Comparison of ENCODE assay signal across 8 mouse cellular contexts in genomic region chr3:130708529-130708928, GRCm38 (mm10). TPM values are rescaled to one million over a fixed set of nuclear protein-coding genes. Genes with fewer than 3 reads are reported as not detected.
DNase-seq lines count a peak whose midpoint lies in the region; ATAC-seq and TF ChIP-seq lines count a peak whose summit lies in the region.

No protein-coding gene starts in this region.

- H3K27ac ChIP-seq in heart, embryonic 12.5 days (ENCODE audit: poor library complexity, severe bottlenecking), result peak overlapping the region; percentile 82; the same call in 1 of the 2 replicates
- H3K27ac ChIP-seq in hindbrain, embryonic 11.5 days (ENCODE audit: low read depth, low read length), result no peak overlapping the region
- H3K27ac ChIP-seq in lung, postnatal 0 days (ENCODE audit: low read length), result peak overlapping the region; percentile 80

- H3K4me2 ChIP-seq in heart, embryonic 12.5 days, result peak overlapping the region; percentile 73
- peak overlapping the region; percentile 45 for H3K4me2 ChIP-seq in hindbrain, embryonic 11.5 days (replicated peaks; ENCODE audit: low read depth, low read length)
- peak overlapping the region; percentile 70 for H3K4me2 ChIP-seq in lung, postnatal 0 days (replicated peaks; ENCODE audit: low read depth, low read length)

- no peaks in the 10 kb centered on the region for H3K9me3 ChIP-seq in heart, embryonic 12.5 days (replicated peaks)
- H3K9me3 ChIP-seq in hindbrain, embryonic 11.5 days (ENCODE audit: control insufficient read depth, low read length), result no peaks in the 10 kb centered on the region
- no peaks in the 10 kb centered on the region for H3K9me3 ChIP-seq in lung, postnatal 0 days (ENCODE audit: low read length)

- no peak for TF ChIP-seq EP300 in lung, postnatal 0 days (IDR thresholded peaks at IDR 0.05)

- H3K4me3 ChIP-seq in heart, embryonic 12.5 days, result peak overlapping the region; percentile 75
- H3K4me3 ChIP-seq in hindbrain, embryonic 11.5 days (ENCODE audit: low read depth, low read length), result peak overlapping the region; percentile 79
- peak overlapping the region; percentile 91 for H3K4me3 ChIP-seq in lung, postnatal 0 days (ENCODE audit: low read depth, low read length)

- intact Hi-C loops in gastrocnemius, postnatal 14 days (cut with DNase I; ENCODE audit: low total_unique reads), result no loop called here

- peak overlapping the region; percentile 86 for H3K9ac ChIP-seq in heart, embryonic 12.5 days
- peak overlapping the region; percentile 85 for H3K9ac ChIP-seq in hindbrain, embryonic 11.5 days (ENCODE audit: low read depth, low read length)
- H3K9ac ChIP-seq in lung, postnatal 0 days (replicated peaks; ENCODE audit: low read depth), result peak overlapping the region; percentile 85

- peaks cover 12% of the 10 kb centered on the region for H3K4me1 ChIP-seq in heart, embryonic 12.5 days (replicated peaks)
- peaks cover 4% of the 10 kb centered on the region; the same call in 1 of the 2 replicates for H3K4me1 ChIP-seq in hindbrain, embryonic 11.5 days (replicated peaks; ENCODE audit: control insufficient read depth, insufficient read depth, low read length)
- H3K4me1 ChIP-seq in lung, postnatal 0 days (ENCODE audit: insufficient read depth, low read depth, low read length), result 0 out of 2 replicates have a peak, but pooled peaks cover 9% of the 10 kb centered on the region

- peaks cover 6% of the 10 kb centered on the region; the same call in 1 of the 2 replicates for H3K36me3 ChIP-seq in heart, embryonic 12.5 days
- no peaks in the 10 kb centered on the region for H3K36me3 ChIP-seq in hindbrain, embryonic 11.5 days (ENCODE audit: control insufficient read depth, insufficient read depth, low read length)
- H3K36me3 ChIP-seq in lung, postnatal 0 days (ENCODE audit: insufficient read depth, low read length), result no peaks in the 10 kb centered on the region

- TF ChIP-seq CTCF in lung, postnatal 0 days (IDR thresholded peaks at IDR 0.05), result no peak

- DNase-seq in heart, postnatal 4 days, result no peak
- peak; percentile 29 to 39 for DNase-seq in adrenal gland, postnatal 36 days
- no peak for DNase-seq in hindbrain, embryonic 11.5 days (ENCODE audit: low spot score)
- DNase-seq in lung, postnatal 0 days (ENCODE audit: low spot score), result peak; percentile 57
- peak; percentile 41 for DNase-seq in yolk sac, embryonic 10.5 days (ENCODE audit: low spot score)
- no peak for DNase-seq in gastrocnemius, postnatal 14 days
- no peak for DNase-seq in spleen, postnatal 14 days (ENCODE audit: low spot score in 2 of 2)

- WGBS in heart, embryonic 12.5 days, result under 1% methylated on average over 5 of the region's 5 CpGs
- 1% methylated on average over 5 of the region's 5 CpGs for WGBS in hindbrain, embryonic 11.5 days
- 0% methylated on average over 5 of the region's 5 CpGs for WGBS in lung, postnatal 0 days

- H3K27me3 ChIP-seq in heart, embryonic 12.5 days (replicated peaks), result no peaks in the 10 kb centered on the region
- H3K27me3 ChIP-seq in hindbrain, embryonic 11.5 days (ENCODE audit: control insufficient read depth, insufficient read depth, low read length), result no peaks in the 10 kb centered on the region
- H3K27me3 ChIP-seq in lung, postnatal 0 days (replicated peaks; ENCODE audit: insufficient read depth, low read length), result no peaks in the 10 kb centered on the region

- peak; percentile 51; the same call in 1 of the 2 replicates for ATAC-seq in heart, embryonic 12.5 days (ENCODE audit: insufficient number of reproducible peaks, low FRiP score)
- ATAC-seq in hindbrain, embryonic 11.5 days (ENCODE audit: low FRiP score), result no peak
- ATAC-seq in lung, postnatal 0 days, result no peak

RNA-seq across cellular contexts. Expression of gene Ostc, which starts 0.7 kb away (rescaled TPM):
- polyA plus RNA-seq in heart, embryonic 12.5 days (2016; fragmentation: Nextera tagmentation; extraction: Ambion mirVana), result 249 and 250 TPM in 2 replicates
- 10 to 100 TPM; 83.3 to 95.7 TPM for total RNA-seq in heart, postnatal 4 days (2021)
- 100 to 1,000 TPM; 111 to 122 TPM for total RNA-seq in adrenal gland, postnatal 36 days (2021)
- polyA plus RNA-seq in hindbrain, embryonic 11.5 days (2014; fragmentation: Nextera tagmentation; extraction: Ambion mirVana), result 327 and 331 TPM in 2 replicates
- polyA plus RNA-seq in lung, postnatal 0 days (2015; fragmentation: Nextera tagmentation; extraction: Ambion mirVana), result 236 and 244 TPM in 2 replicates
- 10 to 100 TPM; 40.6 to 54.5 TPM for total RNA-seq in gastrocnemius, postnatal 14 days (2021)

RNA-seq across cellular contexts. Expression of gene Rpl34, which starts 21.7 kb away (rescaled TPM):
- polyA plus RNA-seq in heart, embryonic 12.5 days (2016; fragmentation: Nextera tagmentation; extraction: Ambion mirVana), result 495 and 521 TPM in 2 replicates
- 100 to 1,000 TPM; 578 to 602 TPM for total RNA-seq in heart, postnatal 4 days (2021)
- total RNA-seq in adrenal gland, postnatal 36 days (2021), result 100 to 1,000 TPM; 740 to 770 TPM
- polyA plus RNA-seq in hindbrain, embryonic 11.5 days (2014; fragmentation: Nextera tagmentation; extraction: Ambion mirVana), result 669 and 690 TPM in 2 replicates
- polyA plus RNA-seq in lung, postnatal 0 days (2015; fragmentation: Nextera tagmentation; extraction: Ambion mirVana), result 771 and 839 TPM in 2 replicates
- 100 to 1,000 TPM; 465 to 522 TPM for total RNA-seq in gastrocnemius, postnatal 14 days (2021)

Comparison
In these comparisons a context has a peak if more than half of its experiments do, and no peak if none do; other contexts are left out.
1. DNase-seq: peak in adrenal gland, postnatal 36 days (2 of 2), lung, postnatal 0 days (single experiment) and yolk sac, embryonic 10.5 days (single experiment); none in heart, postnatal 4 days (single experiment), hindbrain, embryonic 11.5 days (single experiment), gastrocnemius, postnatal 14 days (single experiment) and spleen, postnatal 14 days (0 of 2).
2. Peak in every context shown above with its lines, with median percentiles within 50 percentile points of each other: H3K4me2 ChIP-seq, H3K4me3 ChIP-seq and H3K9ac ChIP-seq.